Mouse (Mus musculus): ENCODE data around the gene 2310061I04Rik. TPM values are rescaled to one million over a fixed set of nuclear protein-coding genes. Genes with fewer than 3 reads are reported as not detected.

Gene 2310061I04Rik
- polyA plus RNA-seq (2014; fragmentation: Illumina TruSeq; extraction: RNeasy Lipid Tissue Mini Kit (QIAGEN cat#74804); ENCODE audit: low read depth, low replicate concordance), result 140 TPM

DNA sequence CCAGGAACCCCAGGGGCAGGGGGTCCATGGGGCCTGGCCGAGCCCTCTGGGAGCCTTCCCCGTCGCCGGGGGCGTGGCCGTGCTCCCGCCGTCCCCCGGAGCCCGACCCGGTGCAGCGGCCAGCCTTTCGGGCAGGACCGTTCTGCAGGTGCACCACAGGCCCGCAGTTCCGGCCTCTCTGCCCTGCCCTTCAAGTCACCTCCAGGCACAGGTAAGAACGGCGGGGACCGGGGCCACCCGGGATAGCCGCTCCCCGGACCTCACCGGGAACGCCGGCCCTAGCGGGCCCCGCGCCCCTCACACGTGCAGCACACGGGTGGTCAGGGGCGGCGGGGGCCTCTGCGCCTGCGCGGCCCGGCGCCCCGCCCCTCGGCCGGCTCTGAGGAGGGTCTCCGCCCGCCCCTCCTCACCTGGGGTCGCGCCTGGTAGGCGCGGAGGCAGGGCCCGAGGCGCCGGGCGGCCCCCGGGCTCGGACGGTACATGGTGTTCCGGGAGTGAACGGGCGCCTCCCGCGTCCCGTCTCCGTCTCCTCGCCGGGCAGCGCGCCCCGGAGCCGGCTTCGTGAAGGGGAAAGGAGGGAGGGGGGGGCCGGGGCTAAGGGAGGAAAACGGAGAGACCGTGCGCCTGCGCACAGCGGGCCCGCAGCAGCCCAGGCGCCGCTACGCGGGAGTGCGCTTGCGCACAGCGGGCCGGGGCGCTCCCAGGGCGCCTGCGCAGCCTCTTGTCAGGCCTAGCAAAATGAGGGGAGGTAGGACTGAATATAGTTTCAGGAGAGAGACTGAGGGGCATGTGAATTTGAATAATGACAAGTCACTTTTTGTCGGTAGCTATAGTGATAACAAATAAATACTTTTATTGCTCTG lies at the start of gene 2310061I04Rik:
TSS of gene 2310061I04Rik (minus strand) at position 651 of the 863 bp plus-strand sequence.

DNA sequence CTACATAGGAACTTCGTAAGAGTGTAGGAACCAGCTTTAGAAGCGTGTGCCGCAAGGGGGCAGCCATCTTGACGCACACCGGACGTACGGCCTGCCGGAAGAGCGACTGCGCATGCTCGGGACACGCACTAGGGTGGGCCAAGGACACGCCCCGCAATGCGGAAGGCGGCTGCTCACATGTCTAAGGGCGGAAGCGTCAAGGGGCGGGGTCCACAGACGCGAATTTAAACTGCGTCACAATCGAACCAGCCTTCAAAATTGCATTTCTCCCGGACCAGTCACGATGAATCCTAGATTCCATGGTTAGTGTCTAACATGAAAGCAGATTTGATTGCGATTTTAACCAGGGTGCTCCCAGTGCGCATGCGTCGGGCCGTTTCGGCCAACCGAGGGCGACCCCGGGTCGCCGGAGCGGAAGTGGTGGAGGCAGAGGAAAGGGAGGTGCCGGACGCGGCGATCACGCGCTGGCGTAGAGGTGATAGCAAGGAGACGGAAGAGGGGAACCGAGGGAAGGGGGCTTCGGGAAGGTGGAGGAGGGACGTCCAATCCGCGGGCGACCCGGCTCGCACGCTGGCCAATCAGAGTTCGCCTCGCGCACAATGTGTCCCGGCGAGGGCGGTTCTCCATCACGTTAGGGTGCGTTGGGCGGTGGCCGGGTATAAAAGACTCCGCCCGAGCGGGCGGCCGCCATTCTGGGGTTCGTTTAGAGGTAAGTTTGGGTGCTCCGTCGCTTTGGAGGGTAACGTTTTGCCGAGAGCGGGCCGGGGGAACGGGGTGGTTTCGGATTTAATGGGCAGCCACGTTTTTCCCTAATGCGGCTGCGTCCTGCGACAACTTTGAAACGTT lies 19.3 kb upstream of the 2310061I04Rik start, which contains the start of the genes Mrps18b and Ppp1r10:
TSS of gene Mrps18b (minus strand) at position 93 of the 846 bp plus-strand sequence.
TSS of gene Ppp1r10 (plus strand) at position 138 of the 846 bp plus-strand sequence.

DNA sequence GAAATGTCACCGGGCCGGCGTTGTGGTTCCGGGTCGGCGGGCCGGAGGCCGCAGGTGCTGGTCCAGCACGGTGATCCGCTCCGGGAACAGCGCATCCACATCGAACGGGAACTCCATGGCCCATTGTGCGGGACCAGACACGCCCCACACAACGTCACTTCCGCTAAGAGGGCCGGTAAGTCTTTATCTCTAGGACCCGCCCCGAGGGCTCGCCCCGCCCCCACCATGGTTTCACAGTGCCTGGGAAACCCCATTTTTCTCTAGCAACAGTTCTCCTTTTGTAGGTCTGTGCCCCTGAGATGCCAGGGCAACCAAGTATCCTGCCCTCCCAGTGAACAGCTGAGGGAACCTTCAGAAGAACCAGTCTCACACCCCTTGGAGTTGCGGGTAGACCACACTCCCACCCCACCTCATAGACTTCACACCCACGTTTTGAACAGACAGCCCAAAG lies 12.7 kb upstream of the 2310061I04Rik start, which contains the start of gene Atat1:
TSS of gene Atat1 (minus strand) at position 157 of the 451 bp plus-strand sequence.

DNA sequence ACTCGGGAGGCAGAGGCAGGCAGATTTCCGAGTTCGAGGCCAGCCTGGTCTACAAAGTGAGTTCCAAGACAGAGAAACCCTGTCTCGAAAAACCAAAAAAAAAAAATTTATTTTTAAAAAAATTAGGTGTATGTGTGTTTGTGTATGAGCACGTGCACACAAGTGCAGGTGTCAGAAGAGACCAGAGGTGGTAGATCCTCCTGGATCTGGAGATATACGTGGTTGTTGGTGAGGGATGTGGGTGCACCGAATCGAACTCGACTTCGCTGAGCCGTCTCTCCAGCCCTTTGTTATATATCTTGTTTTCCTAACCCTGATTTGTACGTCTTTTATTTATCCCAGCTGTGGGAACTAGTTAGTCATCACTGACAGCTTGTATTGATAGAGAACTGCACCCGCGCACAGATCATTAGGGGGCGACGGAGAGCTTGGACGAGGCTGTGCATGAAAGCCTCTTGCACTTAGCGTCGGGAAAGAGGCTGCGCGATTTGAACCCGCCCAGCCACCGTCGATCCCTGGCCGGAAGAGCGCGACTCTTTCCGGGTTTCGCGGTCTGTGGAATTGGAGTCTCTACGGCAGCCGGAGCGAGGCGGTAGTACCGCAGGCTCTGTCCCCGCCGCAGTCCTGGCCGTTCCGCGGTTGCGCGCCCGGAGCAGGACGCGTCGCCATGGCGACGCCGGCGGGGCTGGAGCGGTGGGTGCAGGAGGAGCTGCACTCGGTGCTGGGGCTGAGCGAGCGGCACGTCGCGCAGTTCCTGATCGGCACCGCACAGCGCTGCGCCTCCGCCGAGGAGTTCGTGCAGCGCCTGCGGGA lies 17.8 kb downstream of the 2310061I04Rik start, which contains the start of gene Dhx16:
TSS of gene Dhx16 (plus strand) at position 575 of the 813 bp plus-strand sequence.

DNA sequence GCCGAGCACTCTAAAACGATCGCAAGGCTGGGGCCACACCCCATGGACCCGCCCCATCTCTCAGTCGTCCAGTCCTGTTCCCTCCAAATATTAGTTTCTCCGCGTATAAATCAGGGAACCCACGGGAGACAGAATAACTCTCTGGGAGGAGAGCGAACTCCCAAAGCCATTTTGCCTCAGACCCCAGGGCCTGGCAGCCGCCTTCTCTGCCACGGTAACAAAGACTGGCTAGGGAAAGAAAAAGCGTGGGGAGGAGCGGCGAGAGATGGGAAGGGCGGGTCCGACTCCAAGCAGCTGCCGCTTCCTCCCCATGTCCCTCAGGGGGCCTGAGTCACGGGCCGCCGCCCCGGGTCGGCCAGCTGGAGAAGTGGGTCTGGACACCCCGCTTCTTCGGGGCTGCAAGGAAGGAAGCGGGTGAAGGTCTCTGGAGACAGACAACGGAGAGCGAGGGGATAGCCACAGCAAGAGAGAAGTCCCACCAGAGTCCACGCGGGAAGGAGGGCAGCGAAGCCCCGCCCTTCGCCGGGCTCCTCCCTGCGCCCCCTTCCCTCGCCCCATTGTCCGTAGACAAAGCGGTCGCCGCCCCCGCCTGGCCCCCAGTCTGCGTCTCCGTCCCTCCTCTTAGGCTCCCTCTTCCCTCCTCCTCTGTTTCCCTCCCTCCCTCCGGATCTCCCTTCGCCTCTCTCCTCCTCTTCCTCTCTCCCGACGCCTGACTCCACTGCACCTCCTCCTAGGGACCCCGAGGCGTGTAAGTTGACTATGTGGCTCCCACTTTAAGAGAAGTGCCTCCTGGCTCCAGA lies 31.6 kb downstream of the 2310061I04Rik start, which contains the start of gene Ppp1r18:
TSS of gene Ppp1r18 (plus strand) at position 113 of the 800 bp plus-strand sequence.

DNA sequence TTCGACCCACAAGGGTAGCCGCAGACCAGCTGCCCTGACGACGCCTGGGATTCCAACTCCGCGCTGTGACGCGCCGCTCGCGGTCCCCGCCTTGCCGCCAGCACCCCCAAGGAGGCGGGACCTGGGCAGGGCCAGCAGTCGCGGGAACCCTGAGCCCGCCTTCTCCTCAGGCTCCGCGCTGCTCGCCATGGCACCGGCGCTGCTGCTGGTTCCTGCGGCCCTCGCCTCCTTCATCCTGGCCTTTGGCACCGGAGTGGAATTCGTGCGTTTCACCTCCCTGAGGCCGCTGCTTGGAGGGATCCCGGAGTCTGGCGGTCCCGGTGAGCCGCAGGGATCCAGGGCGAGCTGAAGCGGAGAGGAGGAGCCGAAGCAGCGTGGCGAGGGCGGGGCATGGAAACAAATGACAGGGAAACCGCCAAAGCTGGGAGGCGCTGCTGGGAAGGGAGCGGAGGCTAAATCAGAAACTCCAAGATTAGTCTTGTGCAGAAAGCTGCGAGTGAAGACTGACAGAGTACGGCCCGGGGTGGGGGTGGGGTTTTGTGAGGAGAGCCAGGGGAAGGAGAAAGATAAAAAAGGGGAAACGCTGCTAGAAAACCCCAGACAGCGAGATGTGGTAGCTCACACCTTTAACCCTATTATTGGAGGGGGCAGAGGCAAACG lies 35.9 kb downstream of the 2310061I04Rik start, which contains the start of gene Nrm:
TSS of gene Nrm (plus strand) at position 121 of the 660 bp plus-strand sequence.

Other genes starting within 250 kb of the 2310061I04Rik start
- 18.8 TPM for gene Vars2, start 229.8 kb downstream of the 2310061I04Rik start, polyA plus RNA-seq (2014; fragmentation: Illumina TruSeq; extraction: RNeasy Lipid Tissue Mini Kit (QIAGEN cat#74804); ENCODE audit: low read depth, low replicate concordance)
- 17.7 TPM for gene Gtf2h4, start 223.7 kb downstream of the 2310061I04Rik start, polyA plus RNA-seq (2014; fragmentation: Illumina TruSeq; extraction: RNeasy Lipid Tissue Mini Kit (QIAGEN cat#74804); ENCODE audit: low read depth, low replicate concordance)
- gene Ddr1, start 192.8 kb downstream of the 2310061I04Rik start, polyA plus RNA-seq (2014; fragmentation: Illumina TruSeq; extraction: RNeasy Lipid Tissue Mini Kit (QIAGEN cat#74804); ENCODE audit: low read depth, low replicate concordance), result 21.4 TPM
- 49.8 TPM for gene Ier3, start 75.7 kb downstream of the 2310061I04Rik start, polyA plus RNA-seq (2014; fragmentation: Illumina TruSeq; extraction: RNeasy Lipid Tissue Mini Kit (QIAGEN cat#74804); ENCODE audit: low read depth, low replicate concordance)
- 165 TPM for gene Flot1, start 74.2 kb downstream of the 2310061I04Rik start, polyA plus RNA-seq (2014; fragmentation: Illumina TruSeq; extraction: RNeasy Lipid Tissue Mini Kit (QIAGEN cat#74804); ENCODE audit: low read depth, low replicate concordance)
- 61.0 TPM for gene Tubb5, start 59.1 kb downstream of the 2310061I04Rik start, polyA plus RNA-seq (2014; fragmentation: Illumina TruSeq; extraction: RNeasy Lipid Tissue Mini Kit (QIAGEN cat#74804); ENCODE audit: low read depth, low replicate concordance)
- 11.2 TPM for gene Mdc1, start 55.9 kb downstream of the 2310061I04Rik start, polyA plus RNA-seq (2014; fragmentation: Illumina TruSeq; extraction: RNeasy Lipid Tissue Mini Kit (QIAGEN cat#74804); ENCODE audit: low read depth, low replicate concordance)
- gene Nrm, start 36.1 kb downstream of the 2310061I04Rik start, polyA plus RNA-seq (2014; fragmentation: Illumina TruSeq; extraction: RNeasy Lipid Tissue Mini Kit (QIAGEN cat#74804); ENCODE audit: low read depth, low replicate concordance), result 2.1 TPM
- gene Ppp1r18, start 31.8 kb downstream of the 2310061I04Rik start, polyA plus RNA-seq (2014; fragmentation: Illumina TruSeq; extraction: RNeasy Lipid Tissue Mini Kit (QIAGEN cat#74804); ENCODE audit: low read depth, low replicate concordance), result 15.0 TPM
- 35.4 TPM for gene Dhx16, start 17.6 kb downstream of the 2310061I04Rik start, polyA plus RNA-seq (2014; fragmentation: Illumina TruSeq; extraction: RNeasy Lipid Tissue Mini Kit (QIAGEN cat#74804); ENCODE audit: low read depth, low replicate concordance)
- gene Atat1, start 12.6 kb upstream of the 2310061I04Rik start, polyA plus RNA-seq (2014; fragmentation: Illumina TruSeq; extraction: RNeasy Lipid Tissue Mini Kit (QIAGEN cat#74804); ENCODE audit: low read depth, low replicate concordance), result 9.7 TPM
- gene Mrps18b, start 19.0 kb upstream of the 2310061I04Rik start, polyA plus RNA-seq (2014; fragmentation: Illumina TruSeq; extraction: RNeasy Lipid Tissue Mini Kit (QIAGEN cat#74804); ENCODE audit: low read depth, low replicate concordance), result 69.9 TPM
- 16.9 TPM for gene Ppp1r10, start 19.0 kb upstream of the 2310061I04Rik start, polyA plus RNA-seq (2014; fragmentation: Illumina TruSeq; extraction: RNeasy Lipid Tissue Mini Kit (QIAGEN cat#74804); ENCODE audit: low read depth, low replicate concordance)
- 71.8 TPM for gene Abcf1, start 72.3 kb upstream of the 2310061I04Rik start, polyA plus RNA-seq (2014; fragmentation: Illumina TruSeq; extraction: RNeasy Lipid Tissue Mini Kit (QIAGEN cat#74804); ENCODE audit: low read depth, low replicate concordance)
- gene Gnl1, start 82.4 kb upstream of the 2310061I04Rik start, polyA plus RNA-seq (2014; fragmentation: Illumina TruSeq; extraction: RNeasy Lipid Tissue Mini Kit (QIAGEN cat#74804); ENCODE audit: low read depth, low replicate concordance), result 26.8 TPM
- 5.0 TPM for gene Prr3, start 82.8 kb upstream of the 2310061I04Rik start, polyA plus RNA-seq (2014; fragmentation: Illumina TruSeq; extraction: RNeasy Lipid Tissue Mini Kit (QIAGEN cat#74804); ENCODE audit: low read depth, low replicate concordance)
- gene H2-T24, start 123.1 kb upstream of the 2310061I04Rik start, polyA plus RNA-seq (2014; fragmentation: Illumina TruSeq; extraction: RNeasy Lipid Tissue Mini Kit (QIAGEN cat#74804); ENCODE audit: low read depth, low replicate concordance), result 7.0 TPM
- gene H2-T23, start 135.4 kb upstream of the 2310061I04Rik start, polyA plus RNA-seq (2014; fragmentation: Illumina TruSeq; extraction: RNeasy Lipid Tissue Mini Kit (QIAGEN cat#74804); ENCODE audit: low read depth, low replicate concordance), result 36.4 TPM
- gene H2-T22, start 145.3 kb upstream of the 2310061I04Rik start, polyA plus RNA-seq (2014; fragmentation: Illumina TruSeq; extraction: RNeasy Lipid Tissue Mini Kit (QIAGEN cat#74804); ENCODE audit: low read depth, low replicate concordance), result 22.8 TPM
- not detected for gene Gm6034, start 145.5 kb upstream of the 2310061I04Rik start, polyA plus RNA-seq (2014; fragmentation: Illumina TruSeq; extraction: RNeasy Lipid Tissue Mini Kit (QIAGEN cat#74804); ENCODE audit: low read depth, low replicate concordance)
- not detected for gene Gm11127, start 160.9 kb upstream of the 2310061I04Rik start, polyA plus RNA-seq (2014; fragmentation: Illumina TruSeq; extraction: RNeasy Lipid Tissue Mini Kit (QIAGEN cat#74804); ENCODE audit: low read depth, low replicate concordance)
- gene Gm19684, start 224.2 kb upstream of the 2310061I04Rik start, polyA plus RNA-seq (2014; fragmentation: Illumina TruSeq; extraction: RNeasy Lipid Tissue Mini Kit (QIAGEN cat#74804); ENCODE audit: low read depth, low replicate concordance), result not detected
- gene Gm7030, start 232.0 kb upstream of the 2310061I04Rik start, polyA plus RNA-seq (2014; fragmentation: Illumina TruSeq; extraction: RNeasy Lipid Tissue Mini Kit (QIAGEN cat#74804); ENCODE audit: low read depth, low replicate concordance), result not detected

All from heart, adult 10 weeks (tissue).